Mouse (Mus musculus) MEL (cell line): ENCODE results near the gene Tlx1. TPM values are rescaled to one million over a fixed set of nuclear protein-coding genes. Genes with fewer than 3 reads are reported as not detected.

Experiments
- DNase-seq: peaks from one replicate; pipeline ENCODE4 v3.0.0; 2011; ENCODE audit warnings: low read depth, low spot score
- H3K27ac ChIP-seq: 2 replicates; pipeline ENCODE4 v1.5.1; 2012; ENCODE audit warnings: low read depth, mild to moderate bottlenecking, control low read depth, low read length, moderate library complexity; ENCODE audit not compliant: control insufficient read depth
- H3K27me3 ChIP-seq, 2 experiments: fragments of 150-350 bp in 1 of 2; sonication (generic) in 1 of 2; 2 replicates each; pipeline ENCODE4 v1.6.1; 2012; ENCODE audit warnings: low read length in 2 of 2, mild to moderate bottlenecking in 2 of 2, improper control_type of control experiment in 1 of 2, moderate library complexity in 1 of 2; ENCODE audit not compliant: insufficient read depth in 2 of 2, control insufficient read depth in 1 of 2
- H3K36me3 ChIP-seq, 2 experiments: 2 replicates each; pipeline ENCODE4 v1.6.1; 2012 to 2014; ENCODE audit warnings: low read length in 2 of 2, improper control_type of control experiment in 1 of 2, inconsistent platforms in 1 of 2, mild to moderate bottlenecking in 1 of 2; ENCODE audit not compliant: insufficient read depth in 2 of 2, control insufficient read depth in 1 of 2
- H3K4me1 ChIP-seq, 2 experiments: fragments of 150-350 bp in 1 of 2; sonication (generic) in 1 of 2; 2 replicates each; pipeline ENCODE4 v1.6.1; 2012; ENCODE audit warnings: low read length in 2 of 2, improper control_type of control experiment in 1 of 2, mild to moderate bottlenecking in 1 of 2; ENCODE audit not compliant: insufficient read depth in 2 of 2, control insufficient read depth in 1 of 2
- H3K4me3 ChIP-seq, 2 experiments: fragments of 150-350 bp in 1 of 2; sonication (generic) in 1 of 2; 2 replicates each; pipeline ENCODE4 v1.5.1; 2012; ENCODE audit warnings: low read depth in 2 of 2, low read length in 2 of 2, mild to moderate bottlenecking in 2 of 2, moderate library complexity in 2 of 2, control low read depth in 1 of 2, improper control_type of control experiment in 1 of 2; ENCODE audit not compliant: control insufficient read depth in 1 of 2, insufficient read depth in 1 of 2
- H3K79me2 ChIP-seq: 2 replicates; pipeline ENCODE4 v1.6.1; 2012; ENCODE audit warnings: mild to moderate bottlenecking, low read length, moderate library complexity; ENCODE audit not compliant: control insufficient read depth, poor library complexity, insufficient read depth
- H3K9ac ChIP-seq: 2 replicates; pipeline ENCODE4 v1.6.1; 2012; ENCODE audit warnings: low read depth, mild to moderate bottlenecking, control low read depth, low read length, moderate library complexity; ENCODE audit not compliant: control insufficient read depth, poor library complexity, severe bottlenecking
- H3K9me3 ChIP-seq: fragments of 150-350 bp; sonication (generic); replicated peaks from 2 replicates; pipeline ENCODE4 v1.6.1; 2012; ENCODE audit warnings: mild to moderate bottlenecking, low read length, improper control_type of control experiment, moderate library complexity; ENCODE audit not compliant: insufficient read depth
- CHD1 ChIP-seq: IDR thresholded peaks from 2 replicates; pipeline ENCODE4 v1.6.1; 2012; ENCODE audit warnings: low read depth, mild to moderate bottlenecking, inconsistent platforms, low read length, improper control_type of control experiment
- CHD2 ChIP-seq: IDR thresholded peaks from 2 replicates; pipeline ENCODE4 v1.6.1; 2011; ENCODE audit warnings: low read length, improper control_type of control experiment
- CTCF ChIP-seq, 3 experiments: IDR thresholded peaks in 2 of 3; conservative IDR thresholded peaks in 1 of 3; 2 replicates each; pipeline ENCODE4 v1.5.1; 2011 to 2012; ENCODE audit warnings: low read length in 3 of 3, low read depth in 2 of 3, mild to moderate bottlenecking in 2 of 3, improper control_type of control experiment in 1 of 3, inconsistent platforms in 1 of 3, mixed read lengths in 1 of 3, moderate library complexity in 1 of 3; ENCODE audit not compliant: control insufficient read depth in 1 of 3, insufficient read depth in 1 of 3, poor library complexity in 1 of 3, severe bottlenecking in 1 of 3
- ELF1 ChIP-seq: IDR thresholded peaks from 2 replicates; pipeline ENCODE4 v1.6.1; 2014; ENCODE audit warnings: low read depth, mild to moderate bottlenecking, inconsistent platforms, low read length, improper control_type of control experiment, moderate library complexity
- ETS1 ChIP-seq: IDR thresholded peaks from 2 replicates; pipeline ENCODE4 v1.6.1; 2012; ENCODE audit warnings: low read depth, mild to moderate bottlenecking, inconsistent platforms, low read length, improper control_type of control experiment, moderate library complexity
- GABPA ChIP-seq: IDR thresholded peaks from 2 replicates; pipeline ENCODE4 v1.6.1; 2012; ENCODE audit warnings: low read depth, mild to moderate bottlenecking, inconsistent platforms, low read length, improper control_type of control experiment, moderate library complexity
- KAT2A ChIP-seq: conservative IDR thresholded peaks from 2 replicates; pipeline ENCODE4 v1.6.1; 2012; ENCODE audit warnings: low read depth, low read length, improper control_type of control experiment, inconsistent platforms
- MAFK ChIP-seq: IDR thresholded peaks from 2 replicates; pipeline ENCODE4 v1.6.1; 2011; ENCODE audit warnings: low read depth, mild to moderate bottlenecking, low read length, improper control_type of control experiment, borderline replicate concordance
- MAZ ChIP-seq: IDR thresholded peaks from 2 replicates; pipeline ENCODE4 v1.6.1; 2012; ENCODE audit warnings: low read depth, mild to moderate bottlenecking, inconsistent platforms, low read length, improper control_type of control experiment
- MXI1 ChIP-seq: IDR thresholded peaks from 2 replicates; pipeline ENCODE4 v1.6.1; 2011; ENCODE audit warnings: mild to moderate bottlenecking, low read depth, low read length, improper control_type of control experiment
- MYC ChIP-seq: IDR thresholded peaks from 2 replicates; pipeline ENCODE4 v1.6.1; 2011; ENCODE audit warnings: low read depth, mild to moderate bottlenecking, low read length, improper control_type of control experiment, moderate library complexity
- POLR2AphosphoS2 ChIP-seq: IDR thresholded peaks from 2 replicates; pipeline ENCODE4 v1.6.1; 2011; ENCODE audit warnings: low read length, improper control_type of control experiment
- POLR2AphosphoS5 ChIP-seq: IDR thresholded peaks from 2 replicates; pipeline ENCODE4 v1.6.1; 2012; ENCODE audit warnings: low read depth, borderline replicate concordance, mild to moderate bottlenecking, inconsistent platforms, low read length, moderate library complexity, mixed read lengths
- RAD21 ChIP-seq: IDR thresholded peaks from 2 replicates; pipeline ENCODE4 v1.6.1; 2011; ENCODE audit warnings: mild to moderate bottlenecking, low read depth, low read length, improper control_type of control experiment
- SIN3A ChIP-seq: IDR thresholded peaks from 2 replicates; pipeline ENCODE4 v1.6.1; 2012; ENCODE audit warnings: low read length, improper control_type of control experiment, inconsistent platforms
- SMC3 ChIP-seq: IDR thresholded peaks from 2 replicates; pipeline ENCODE4 v1.6.1; 2011; ENCODE audit warnings: low read depth, low read length, improper control_type of control experiment
- TBP ChIP-seq: IDR thresholded peaks from 2 replicates; pipeline ENCODE4 v1.8.0; 2011; ENCODE audit warnings: low read depth, low read length, improper control_type of control experiment
- USF2 ChIP-seq, 2 experiments: IDR thresholded peaks; 2 replicates each; pipeline ENCODE4 v1.6.1; 2011 to 2012; ENCODE audit warnings: improper control_type of control experiment in 2 of 2, low read length in 2 of 2, borderline replicate concordance in 1 of 2, inconsistent platforms in 1 of 2, low read depth in 1 of 2, mild to moderate bottlenecking in 1 of 2; ENCODE audit not compliant: insufficient read depth in 1 of 2
- ZC3H11A ChIP-seq: IDR thresholded peaks from 2 replicates; pipeline ENCODE4 v1.6.1; 2012; ENCODE audit warnings: low read depth, mild to moderate bottlenecking, inconsistent platforms, low read length, improper control_type of control experiment
- ZKSCAN1 ChIP-seq: IDR thresholded peaks from 2 replicates; pipeline ENCODE4 v1.6.1; 2012; ENCODE audit warnings: low read depth, mild to moderate bottlenecking, inconsistent platforms, low read length, improper control_type of control experiment, moderate library complexity
- ZNF384 ChIP-seq: IDR thresholded peaks from 2 replicates; pipeline ENCODE4 v1.6.1; 2012; ENCODE audit warnings: low read depth, mild to moderate bottlenecking, inconsistent platforms, low read length, improper control_type of control experiment
- polyA plus RNA-seq, 2 experiments: library from polyadenylated mRNA; stranded (reverse) in 1 of 2; unstranded in 1 of 2; fragments of >175 nt in 1 of 2; fragments of >200 nt in 1 of 2; gene quantifications; 2 replicates each; pipeline versions ENCODE4 v1.2.1 to v1.2.4; 2012; ENCODE audit warnings: low replicate concordance in 2 of 2, low read depth in 1 of 2; ENCODE audit not compliant: insufficient read length in 2 of 2, insufficient read depth in 1 of 2, missing spikeins in 1 of 2
- total RNA-seq: library from RNA; depleted of rRNA; stranded (reverse); fragments of 300-350 nt; gene quantifications from 2 replicates; pipeline ENCODE4 v1.2.3, GENCODE M21; 2012

Gene Tlx1
- total and polyA plus RNA-seq, 3 experiments: not detected

GRCm38 (mm10) chr19:45159991-45160390 is 9.5 kb downstream of the Tlx1 start:
- Histone ChIP-seq H3K4me1 (no peaks in the 10 kb centered on the region), H3K27me3 (no peaks in the 10 kb centered on the region; a peak in 1 of 4 replicates)
- TF ChIP-seq USF2 (IDR thresholded peaks at IDR 0.05; ENCODE audit: borderline replicate concordance in 1 of 2, insufficient read depth in 1 of 2, low read depth in 1 of 2, low read length in 2 of 2): no peak
- TF ChIP-seq MAFK: no peak
- no peak for TF ChIP-seq ZKSCAN1
- TF ChIP-seq, all 39 proteins: peak for 0
- Histone ChIP-seq H3K9ac (no peak overlapping the region), H3K79me2 (no peaks in the 10 kb centered on the region), H3K9me3 (no peaks in the 10 kb centered on the region), H3K27ac (no peak overlapping the region), H3K4me3 (no peak overlapping the region), H3K36me3 (no peaks in the 10 kb centered on the region)
- DNase-seq: no peak

DNA sequence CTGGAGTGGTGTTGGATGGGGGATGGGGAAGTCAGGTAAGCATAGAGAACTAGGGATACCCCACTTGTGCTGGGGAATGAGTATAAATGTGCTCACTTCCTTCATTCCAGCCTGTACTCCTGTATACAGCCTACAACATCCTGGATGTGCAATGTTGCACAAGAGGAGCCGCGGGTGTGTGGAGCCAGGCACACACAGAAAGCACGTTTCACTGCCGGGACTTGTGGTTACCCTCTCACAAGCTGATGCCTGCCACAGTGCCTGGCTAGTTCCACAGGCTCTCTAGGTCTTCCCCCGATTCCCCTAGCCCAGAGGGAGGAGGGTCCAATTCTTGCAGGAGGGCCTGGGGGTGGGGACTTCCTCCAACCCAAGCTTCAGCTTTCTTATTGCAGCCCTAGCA is 10.0 kb downstream of the Tlx1 start:
- no peaks in the 10 kb centered on the region for H3K79me2 ChIP-seq
- DNase-seq: peak; percentile 45
- no peak overlapping the region for H3K27ac ChIP-seq
- no peaks in the 10 kb centered on the region for H3K4me1 ChIP-seq
- H3K27me3 ChIP-seq: peaks cover 0 to 2% of the 10 kb centered on the region in 2 experiments; a peak in 2 of 4 replicates
- peak overlapping the region; percentile 45 for H3K9ac ChIP-seq
- H3K36me3 ChIP-seq: no peaks in the 10 kb centered on the region
- H3K4me3 ChIP-seq: peak overlapping the region; percentile 40 to 55; a peak in 3 of 4 replicates
- H3K9me3 ChIP-seq: no peaks in the 10 kb centered on the region
- no peak for TF ChIP-seq CHD2

DNA sequence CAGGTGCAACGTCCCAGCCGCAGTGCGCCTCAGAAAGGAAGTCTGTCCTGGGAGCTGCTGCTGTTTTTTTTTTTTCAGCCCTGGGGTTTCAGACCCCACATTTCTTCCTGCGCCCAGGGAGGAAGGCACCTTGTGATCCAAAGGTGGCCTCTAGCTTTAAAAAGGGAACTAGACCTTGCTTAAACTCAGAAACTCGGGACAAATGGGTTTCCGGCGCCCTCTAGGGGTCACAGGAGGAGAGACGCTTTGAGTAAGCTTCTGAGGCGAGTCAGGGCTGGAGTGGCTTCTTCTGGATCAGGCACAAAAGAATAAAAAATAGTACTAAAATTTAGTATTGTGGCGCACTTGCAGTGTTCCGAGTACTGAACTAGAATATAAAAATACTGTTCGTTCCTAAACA is 10.6 kb downstream of the Tlx1 start:
- peak; percentile 93 for DNase-seq
- no peaks in the 10 kb centered on the region for H3K9me3 ChIP-seq
- H3K27ac ChIP-seq: no peak overlapping the region
- no peaks in the 10 kb centered on the region for H3K4me1 ChIP-seq
- TF ChIP-seq MAZ (no peak), SMC3 (peak; percentile 81), CTCF (IDR thresholded peaks at IDR 0.05 in 2 of 3, conservative IDR thresholded peaks at IDR 0.05 in 1 of 3; ENCODE audit: control insufficient read depth in 1 of 3, insufficient read depth in 1 of 3, low read depth in 2 of 3, low read length in 3 of 3, poor library complexity in 1 of 3, severe bottlenecking in 1 of 3) (peak; percentile 87 to 98 (median 96)), ZC3H11A (peak; percentile 74; the same call in 1 of the 2 replicates), RAD21 (peak; percentile 95)
- peak overlapping the region; percentile 40 to 55; a peak in 3 of 4 replicates for H3K4me3 ChIP-seq
- H3K27me3 ChIP-seq: peaks cover 0 to 2% of the 10 kb centered on the region in 2 experiments; a peak in 2 of 4 replicates
- peak overlapping the region; percentile 45 for H3K9ac ChIP-seq
- H3K79me2 ChIP-seq: no peaks in the 10 kb centered on the region
- H3K36me3 ChIP-seq: no peaks in the 10 kb centered on the region

DNA sequence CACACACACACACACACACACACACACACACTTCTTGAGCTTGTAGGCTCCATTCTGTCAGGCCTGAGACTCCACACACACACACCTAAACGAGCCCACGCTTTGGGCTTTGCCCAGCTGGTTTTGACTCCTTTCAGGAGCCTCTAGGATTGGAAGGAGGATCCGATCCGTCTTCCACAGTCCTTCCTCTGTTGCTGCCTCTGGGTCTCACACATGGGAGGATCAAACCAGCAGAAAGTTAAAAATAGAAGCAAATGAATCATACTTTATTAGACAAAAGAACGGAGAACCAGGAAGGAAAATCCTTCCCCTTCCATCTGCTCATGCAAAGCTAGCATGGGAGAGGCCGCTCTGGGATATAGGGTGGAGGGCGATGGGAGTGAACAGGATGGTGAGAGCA is 11.7 kb downstream of the Tlx1 start:
- Histone ChIP-seq H3K27ac (no peak overlapping the region), H3K9me3 (no peaks in the 10 kb centered on the region), H3K4me3 (no peak overlapping the region), H3K9ac (no peak overlapping the region)
- TF ChIP-seq GABPA (no peak), MYC (no peak), POLR2AphosphoS2 (no peak), RAD21 (no peak), SIN3A (no peak), ZNF384 (no peak), ETS1 (no peak), KAT2A (no peak), MXI1 (no peak), ZKSCAN1 (no peak), CHD1 (no peak), TBP (no peak), MAFK (no peak), POLR2AphosphoS5 (no peak), ELF1 (no peak)
- TF ChIP-seq, all 39 proteins: peak for 0
- Histone ChIP-seq H3K79me2 (no peaks in the 10 kb centered on the region), H3K27me3 (peaks cover 0 to 2% of the 10 kb centered on the region in 2 experiments; a peak in 2 of 4 replicates), H3K4me1 (no peaks in the 10 kb centered on the region), H3K36me3 (no peaks in the 10 kb centered on the region)
- DNase-seq: no peak
